Mouse (Mus musculus) heart, embryonic 14.5 days (tissue): ENCODE data around the gene Svbp. TPM values are rescaled to one million over a fixed set of nuclear protein-coding genes. Genes with fewer than 3 reads are reported as not detected.

ENCODE experiments used
- ATAC-seq: fragments of 200-750 bp; cut with Nextera tagmentation; 2 replicates; pipeline ENCODE4 v1.8.0; 2017; ENCODE audit warnings: low read depth, moderate TSS enrichment; ENCODE audit not compliant: insufficient number of reproducible peaks, insufficient read depth, low FRiP score
- H3K27ac ChIP-seq, 2 experiments: fragments of 200-500 bp in 1 of 2; fragments of 300-500 bp in 1 of 2; sonication (generic) in 1 of 2; replicated peaks in 1 of 2; 2 replicates each; pipeline ENCODE4 v1.5.1; 2012 to 2014; ENCODE audit warnings: low read depth in 2 of 2, low read length in 2 of 2, control low read depth in 1 of 2, mild to moderate bottlenecking in 1 of 2, mixed read lengths in 1 of 2; ENCODE audit not compliant: control insufficient read depth in 1 of 2, insufficient read depth in 1 of 2
- H3K27me3 ChIP-seq: fragments of 300-500 bp; sonication (generic); 2 replicates; pipeline ENCODE4 v1.6.1; 2014; ENCODE audit warnings: mild to moderate bottlenecking, low read length, control low read depth; ENCODE audit not compliant: control insufficient read depth, insufficient read depth
- H3K36me3 ChIP-seq: fragments of 300-500 bp; sonication (generic); 2 replicates; pipeline ENCODE4 v1.6.1; 2014; ENCODE audit warnings: mild to moderate bottlenecking, control low read depth, low read length, mixed read lengths; ENCODE audit not compliant: control insufficient read depth, insufficient read depth
- H3K4me1 ChIP-seq, 2 experiments: fragments of 200-500 bp in 1 of 2; fragments of 300-500 bp in 1 of 2; sonication (generic) in 1 of 2; 2 replicates each; pipeline ENCODE4 v1.6.1; 2012 to 2014; ENCODE audit warnings: low read length in 2 of 2, control low read depth in 1 of 2, mixed read lengths in 1 of 2; ENCODE audit not compliant: control insufficient read depth in 2 of 2, insufficient read depth in 2 of 2
- H3K4me2 ChIP-seq: fragments of 300-500 bp; sonication (generic); 2 replicates; pipeline ENCODE4 v1.6.1; 2014; ENCODE audit warnings: mild to moderate bottlenecking, low read length
- H3K4me3 ChIP-seq, 2 experiments: fragments of 200-500 bp in 1 of 2; fragments of 300-500 bp in 1 of 2; sonication (generic) in 1 of 2; 2 replicates each; pipeline ENCODE4 v1.5.1; 2012 to 2014; ENCODE audit warnings: low read length in 2 of 2, mild to moderate bottlenecking in 2 of 2, control low read depth in 1 of 2, low read depth in 1 of 2, moderate library complexity in 1 of 2; ENCODE audit not compliant: control insufficient read depth in 1 of 2, insufficient read depth in 1 of 2
- H3K9ac ChIP-seq: fragments of 300-500 bp; sonication (generic); 2 replicates; pipeline ENCODE4 v1.6.1; 2014; ENCODE audit warnings: mild to moderate bottlenecking, low read length
- H3K9me3 ChIP-seq: fragments of 300-500 bp; sonication (generic); 2 replicates; pipeline ENCODE4 v1.6.1; 2016; ENCODE audit warnings: low read length, control low read depth; ENCODE audit not compliant: control insufficient read depth
- WGBS: fragments of 180-500 bp; shearing (Covaris S2); extraction: QIAGEN DNeasy Blood & Tissue Kit; methylation state at CpG from one replicate; pipeline ENCODE4 v1.1.7; 2014; 5-methylcytosine and 5-hydroxymethylcytosine counted together
- polyA plus RNA-seq: library from polyadenylated mRNA; unstranded; fragments of >200 nt; fragmentation: Nextera tagmentation; extraction: Ambion mirVana; gene quantifications from 2 replicates; pipeline ENCODE4 v1.2.1, GENCODE M21; 2014

Svbp gene
- polyA plus RNA-seq, 1 experiment from 2014 or later, result 141 TPM

DNA sequence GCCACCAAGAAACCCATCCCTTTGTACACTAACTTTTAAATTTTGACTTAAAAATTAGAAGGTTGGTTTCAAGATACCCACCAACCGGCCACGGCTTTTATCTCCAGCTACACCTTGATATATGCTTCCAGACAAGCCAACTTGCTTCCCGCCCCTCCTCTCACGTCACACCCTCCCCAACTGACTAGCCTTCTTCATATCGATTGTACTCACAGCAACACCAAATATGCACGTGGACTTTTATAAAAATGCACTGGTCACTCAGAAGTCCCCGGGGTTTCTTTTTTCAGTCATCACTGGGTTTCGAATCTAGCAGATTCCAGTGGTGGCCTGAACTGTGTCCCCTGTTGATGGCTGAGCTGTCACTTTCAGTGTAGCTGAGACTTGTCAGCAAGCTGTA, 4.5 kb upstream of the Svbp start:
- H3K9me3 ChIP-seq, result no peaks in the 10 kb centered on the region
- no peak overlapping the region for H3K9ac ChIP-seq
- H3K36me3 ChIP-seq, result no peaks in the 10 kb centered on the region
- no peaks in the 10 kb centered on the region; the same call in 1 of the 2 replicates for H3K27me3 ChIP-seq
- 61% methylated on average over 8 of the region's 8 CpGs for WGBS
- H3K4me3 ChIP-seq, result no peak overlapping the region
- peaks cover under 1 to 8% of the 10 kb centered on the region in 2 experiments; a peak in 3 of 4 replicates for H3K4me1 ChIP-seq
- H3K4me2 ChIP-seq, result no peak overlapping the region
- no peak for ATAC-seq
- H3K27ac ChIP-seq, result no peak overlapping the region

DNA sequence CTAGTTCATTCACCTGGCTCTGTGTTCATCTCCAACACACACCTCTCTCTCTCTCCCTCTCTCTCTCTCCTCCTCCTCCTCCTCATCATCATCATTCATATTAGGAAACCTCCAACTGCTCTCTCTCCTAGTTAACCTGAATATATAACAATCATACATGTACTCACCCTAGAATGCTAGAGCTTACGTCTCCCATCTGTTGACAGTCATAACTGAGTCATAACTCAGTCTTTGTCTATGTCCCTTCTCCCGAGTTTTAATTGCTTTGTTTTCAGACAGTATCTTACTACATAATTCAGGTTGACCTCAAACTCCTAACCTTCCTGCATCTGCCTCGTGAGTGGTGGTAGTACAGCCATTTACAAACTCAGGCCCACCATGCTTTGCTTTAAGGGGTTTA, 3.8 kb upstream of the Svbp start:
- Histone ChIP-seq H3K27ac (no peak overlapping the region), H3K4me3 (no peak overlapping the region), H3K4me2 (no peak overlapping the region), H3K27me3 (no peaks in the 10 kb centered on the region; the same call in 1 of the 2 replicates), H3K9ac (no peak overlapping the region), H3K4me1 (peaks cover 7 to 14% of the 10 kb centered on the region in 2 experiments), H3K9me3 (no peaks in the 10 kb centered on the region), H3K36me3 (no peaks in the 10 kb centered on the region)
- ATAC-seq, result no peak
- 74% methylated on average over 3 of the region's 3 CpGs for WGBS

DNA sequence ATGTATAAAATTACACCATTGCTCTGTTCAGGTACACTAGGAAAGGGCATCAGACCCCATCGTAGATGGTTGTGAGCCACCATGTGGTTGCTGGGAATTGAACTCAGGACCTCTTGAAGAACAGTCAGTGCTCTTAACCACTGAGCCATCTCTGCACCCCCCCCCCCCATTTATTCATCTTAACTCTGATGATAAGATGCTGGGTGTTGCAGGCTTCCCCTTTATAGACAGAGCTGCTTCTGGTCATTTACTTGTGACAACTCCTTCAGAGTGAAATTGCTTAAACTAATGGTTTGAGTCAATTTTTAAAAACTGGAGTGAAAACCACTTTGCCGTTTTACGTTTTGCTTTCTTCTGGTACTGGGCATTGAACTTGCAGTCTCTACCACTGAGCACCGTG, 2.3 kb upstream of the Svbp start:
- Histone ChIP-seq H3K36me3 (peaks cover 7% of the 10 kb centered on the region), H3K27me3 (no peaks in the 10 kb centered on the region; the same call in 1 of the 2 replicates), H3K27ac (no peak overlapping the region), H3K9me3 (no peaks in the 10 kb centered on the region), H3K4me3 (no peak overlapping the region), H3K9ac (no peak overlapping the region), H3K4me2 (no peak overlapping the region), H3K4me1 (peaks cover 9 to 20% of the 10 kb centered on the region in 2 experiments)
- 80% methylated on average over 4 of the region's 4 CpGs for WGBS
- ATAC-seq, result no peak

DNA sequence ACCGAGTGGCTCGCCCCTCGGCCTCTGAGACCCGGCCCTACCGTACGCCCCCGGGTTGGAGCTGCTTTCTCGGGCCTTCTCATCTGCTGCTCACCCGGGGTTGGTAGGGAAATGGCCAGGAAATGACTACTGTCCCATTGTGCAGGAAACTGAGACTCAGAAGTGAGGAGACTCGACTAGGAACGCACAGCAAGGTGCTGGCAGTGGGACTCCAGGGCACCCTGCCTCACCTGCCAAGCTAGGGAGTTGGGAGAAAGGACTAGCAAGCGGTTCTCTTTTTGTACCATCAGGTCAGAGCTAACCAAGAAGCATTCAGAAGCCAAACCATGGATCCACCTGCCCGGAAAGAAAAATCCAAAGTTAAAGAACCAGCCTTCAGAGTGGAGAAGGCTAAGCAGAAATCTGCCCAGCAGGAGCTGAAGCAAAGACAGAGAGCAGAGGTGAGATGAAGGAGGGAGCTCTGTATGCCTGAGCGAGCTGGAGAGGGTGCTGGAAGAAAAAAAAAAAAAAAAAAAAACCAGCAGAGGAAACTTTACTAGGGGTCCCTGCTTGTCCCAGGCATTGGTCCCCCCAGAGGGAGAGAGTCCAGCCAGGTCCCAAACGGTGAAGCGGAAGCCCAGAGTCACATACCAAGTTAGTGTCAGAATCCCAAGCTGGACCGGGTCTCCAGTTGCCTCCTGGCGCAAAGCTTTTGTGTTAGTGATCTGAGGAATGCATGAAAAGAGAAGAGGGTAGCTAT, 645 bp downstream of the Svbp start:
- Histone ChIP-seq H3K9me3 (no peaks in the 10 kb centered on the region), H3K27me3 (no peaks in the 10 kb centered on the region), H3K9ac (peak overlapping the region; percentile 90), H3K4me2 (peak overlapping the region; percentile 81), H3K4me3 (peak overlapping the region; percentile 68 to 91), H3K4me1 (peaks cover 9 to 22% of the 10 kb centered on the region in 2 experiments), H3K36me3 (peaks cover 19% of the 10 kb centered on the region), H3K27ac (peak overlapping the region; percentile 7 to 69; a peak in 2 of 4 replicates)
- WGBS, result 12% methylated on average over 18 of the region's 18 CpGs
- ATAC-seq, result 0 out of 2 replicates have a peak, but pooled peaks have one; percentile 7

DNA sequence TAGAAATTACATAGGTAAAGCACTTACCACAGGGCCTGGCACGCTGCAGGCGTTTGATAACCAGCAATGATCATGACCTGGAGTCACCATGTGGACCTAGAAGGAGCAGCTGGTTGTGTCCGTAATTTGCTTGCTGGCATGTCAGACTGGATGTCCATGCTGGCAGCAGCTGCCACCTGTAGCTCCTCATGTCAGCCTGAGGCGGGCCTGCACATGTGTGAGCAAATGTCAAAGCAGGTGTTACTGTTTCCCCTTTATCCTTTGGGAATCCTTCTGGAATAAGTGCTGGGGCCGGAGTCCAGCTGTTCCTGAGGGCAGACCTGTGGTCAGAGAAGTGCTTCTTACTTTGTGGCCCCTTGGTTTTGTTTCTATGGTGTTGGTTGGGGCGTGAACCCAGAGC, 3.0 kb downstream of the Svbp start:
- Histone ChIP-seq H3K4me2 (no peak overlapping the region), H3K4me1 (peaks cover 9 to 22% of the 10 kb centered on the region in 2 experiments), H3K4me3 (no peak overlapping the region), H3K27ac (no peak overlapping the region), H3K36me3 (peaks cover 30% of the 10 kb centered on the region), H3K27me3 (no peaks in the 10 kb centered on the region), H3K9me3 (no peaks in the 10 kb centered on the region), H3K9ac (no peak overlapping the region)
- 75% methylated on average over 6 of the region's 6 CpGs for WGBS
- no peak for ATAC-seq

DNA sequence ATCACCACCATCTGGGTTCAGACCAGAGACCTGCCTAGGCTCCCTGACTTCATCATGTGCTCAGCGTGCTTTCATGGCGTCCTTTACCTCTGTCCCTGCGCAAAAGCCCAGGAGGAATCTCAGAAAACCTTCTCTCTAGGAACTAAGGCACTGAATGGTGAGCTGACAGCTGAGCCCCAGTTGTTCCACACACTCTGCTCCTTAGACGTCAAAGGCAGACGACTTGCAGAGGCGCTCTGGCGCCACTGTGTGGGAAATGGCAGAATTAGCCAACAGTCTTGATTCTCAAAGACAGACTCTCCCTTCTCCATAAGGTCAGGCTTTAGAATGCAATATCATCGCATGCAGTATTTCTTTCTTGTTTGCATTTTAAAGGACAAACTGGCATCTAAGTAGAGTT, 9.6 kb downstream of the Svbp start:
- 14% methylated on average over 8 of the region's 8 CpGs for WGBS
- Histone ChIP-seq H3K4me2 (no peak overlapping the region), H3K9ac (no peak overlapping the region), H3K9me3 (no peaks in the 10 kb centered on the region), H3K36me3 (peaks cover 16% of the 10 kb centered on the region), H3K4me1 (no peaks in the 10 kb centered on the region), H3K27ac (no peak overlapping the region), H3K4me3 (no peak overlapping the region), H3K27me3 (no peaks in the 10 kb centered on the region)
- ATAC-seq, result no peak

DNA sequence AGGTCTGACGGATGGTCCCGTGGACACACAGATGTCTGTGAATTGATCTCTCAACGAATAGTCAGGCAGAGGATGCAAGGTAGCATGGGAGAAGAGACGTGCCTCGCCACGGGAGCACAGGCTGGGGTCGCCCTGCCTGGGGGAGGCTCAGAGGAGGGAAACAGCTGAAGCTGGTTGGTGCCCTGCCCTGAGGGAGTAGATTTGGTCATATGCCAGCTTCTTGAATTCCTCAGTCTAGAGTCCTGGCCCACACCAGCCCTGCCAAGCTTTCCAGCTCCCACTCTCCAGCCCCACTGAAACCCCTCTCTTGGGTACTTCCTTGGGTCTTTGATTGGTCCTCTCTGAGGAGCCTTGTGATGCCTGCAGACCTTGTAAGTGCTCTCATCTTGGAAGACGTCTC, 21.6 kb downstream of the Svbp start:
- peak; percentile 68; the same call in 1 of the 2 replicates for ATAC-seq
- H3K27me3 ChIP-seq, result no peaks in the 10 kb centered on the region
- no peak overlapping the region for H3K27ac ChIP-seq
- 67% methylated on average over 8 of the region's 8 CpGs for WGBS
- H3K36me3 ChIP-seq, result no peaks in the 10 kb centered on the region
- H3K9ac ChIP-seq, result no peak overlapping the region
- H3K9me3 ChIP-seq, result no peaks in the 10 kb centered on the region
- H3K4me1 ChIP-seq, result peaks cover 15 to 18% of the 10 kb centered on the region in 2 experiments; a peak in 3 of 4 replicates
- H3K4me3 ChIP-seq, result no peak overlapping the region
- H3K4me2 ChIP-seq, result no peak overlapping the region
